Mouse (Mus musculus) bone marrow macrophage, adult 2 months (primary cell): ENCODE data around the gene Nnat.

Experiments
- CTCF ChIP-seq: IDR thresholded peaks from 2 replicates; pipeline ENCODE4 v1.5.1; 2012; ENCODE audit warnings: low read depth, mild to moderate bottlenecking, low read length, moderate library complexity
- POLR2A ChIP-seq: IDR thresholded peaks from 2 replicates; pipeline ENCODE4 v1.6.1; 2012; ENCODE audit warnings: mild to moderate bottlenecking, low read depth, low read length, borderline replicate concordance

GRCm38 (mm10) chr2:157561165-157561836, 1.4 kb downstream of the Nnat start:
- no peak for TF ChIP-seq CTCF
- no peak for TF ChIP-seq POLR2A
